ENCODE assay signal across 19 mouse cellular contexts in the genomic region with DNA sequence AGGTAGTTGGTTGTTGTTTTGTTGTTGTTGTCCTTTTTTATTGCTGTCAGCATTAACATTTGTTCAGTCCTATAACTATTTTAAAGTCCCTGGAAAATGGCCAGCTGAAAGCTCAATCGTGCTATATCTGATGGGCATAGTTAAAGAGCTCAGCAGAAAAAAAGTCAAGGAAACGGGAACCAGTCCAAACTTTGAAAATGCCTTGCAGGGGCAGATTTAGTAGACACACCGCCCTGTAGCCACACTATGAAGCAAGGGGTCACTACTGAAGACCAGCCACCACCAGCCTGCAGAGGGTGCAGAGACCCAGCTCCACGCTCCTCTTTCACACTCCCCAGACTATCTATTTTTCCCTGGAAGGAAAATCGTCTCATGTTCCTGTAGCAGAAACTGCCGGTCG.
DNase-seq lines count a peak whose midpoint lies in the region; ATAC-seq lines count a peak whose summit lies in the region.
"Had no signal": no experiment of that assay in that cellular context is flagged by ENCODE, and none has a peak within 500 bp of the region (broad histone marks: within the 10 kb centered on the region; RNA-seq: fewer than 3 reads in every experiment).

No protein-coding gene starts in this region.

- DNase-seq in embryonic facial prominence, embryonic 11.5 days (ENCODE audit: low spot score): no peak
- no peak for DNase-seq in embryonic facial prominence, embryonic 10.5 days (ENCODE audit: low spot score)
- DNase-seq in kidney, postnatal 36 days: no peak
- peak; percentile 54 for DNase-seq in NIH3T3 (ENCODE audit: low read depth)
- no peak for DNase-seq in urinary bladder, postnatal 36 days (ENCODE audit: low spot score in 2 of 2)
- DNase-seq: B cell, adult 2 months; cerebellum, adult 18-20 months; gastrocnemius, postnatal 25 days; kidney, adult 8-10 months; liver, embryonic 13.5 days; lung, postnatal 36 days; right cerebral cortex, postnatal 25 days had no signal

- H3K4me1 ChIP-seq in embryonic facial prominence, embryonic 11.5 days (ENCODE audit: control insufficient read depth, insufficient read depth, low read length): no peaks in the 10 kb centered on the region
- H3K4me1 ChIP-seq in embryonic facial prominence, embryonic 10.5 days: peaks cover 19% of the 10 kb centered on the region
- peaks cover 15% of the 10 kb centered on the region; the same call in 1 of the 2 replicates for H3K4me1 ChIP-seq in kidney, embryonic 16.5 days (ENCODE audit: insufficient read depth, low read length)
- peaks cover 48% of the 10 kb centered on the region for H3K4me1 ChIP-seq in heart, embryonic 13.5 days
- H3K4me1 ChIP-seq in neural tube, embryonic 15.5 days: no peaks in the 10 kb centered on the region
- H3K4me1 ChIP-seq: forebrain, embryonic 13.5 days had no signal

- no peaks in the 10 kb centered on the region for H3K27me3 ChIP-seq in embryonic facial prominence, embryonic 11.5 days (ENCODE audit: control insufficient read depth, insufficient read depth, low read length)
- H3K27me3 ChIP-seq in embryonic facial prominence, embryonic 10.5 days (replicated peaks; ENCODE audit: low read depth, poor library complexity, severe bottlenecking): no peaks in the 10 kb centered on the region
- no peaks in the 10 kb centered on the region for H3K27me3 ChIP-seq in kidney, embryonic 16.5 days (ENCODE audit: insufficient read depth, low read length)
- no peaks in the 10 kb centered on the region for H3K27me3 ChIP-seq in heart, embryonic 13.5 days (replicated peaks)
- H3K27me3 ChIP-seq in neural tube, embryonic 15.5 days (replicated peaks): no peaks in the 10 kb centered on the region
- H3K27me3 ChIP-seq: forebrain, embryonic 13.5 days; limb, embryonic 12.5 days; liver, embryonic 13.5 days had no signal

- H3K4me3 ChIP-seq in embryonic facial prominence, embryonic 11.5 days (ENCODE audit: low read depth, low read length): no peak overlapping the region
- H3K4me3 ChIP-seq in embryonic facial prominence, embryonic 10.5 days: no peak overlapping the region
- no peak overlapping the region for H3K4me3 ChIP-seq in kidney, embryonic 16.5 days (ENCODE audit: low read length)
- H3K4me3 ChIP-seq in heart, embryonic 13.5 days: no peak overlapping the region
- no peak overlapping the region for H3K4me3 ChIP-seq in neural tube, embryonic 15.5 days (replicated peaks)
- H3K4me3 ChIP-seq: forebrain, embryonic 13.5 days; left cerebral cortex, adult 2 months; limb, embryonic 12.5 days; liver, embryonic 13.5 days had no signal

- H3K9ac ChIP-seq in embryonic facial prominence, embryonic 11.5 days (replicated peaks; ENCODE audit: low read length): no peak overlapping the region
- no peak overlapping the region for H3K9ac ChIP-seq in kidney, embryonic 16.5 days (replicated peaks; ENCODE audit: low read length)
- H3K9ac ChIP-seq in heart, embryonic 13.5 days: peak overlapping the region; percentile 3; the same call in 1 of the 2 replicates
- H3K9ac ChIP-seq in neural tube, embryonic 15.5 days (replicated peaks): no peak overlapping the region
- H3K9ac ChIP-seq: forebrain, embryonic 13.5 days; limb, embryonic 12.5 days; liver, embryonic 13.5 days had no signal

- no peaks in the 10 kb centered on the region for H3K36me3 ChIP-seq in embryonic facial prominence, embryonic 11.5 days (replicated peaks; ENCODE audit: control insufficient read depth, insufficient read depth, low read depth, low read length)
- peaks cover 17% of the 10 kb centered on the region for H3K36me3 ChIP-seq in embryonic facial prominence, embryonic 10.5 days (replicated peaks)
- H3K36me3 ChIP-seq in kidney, embryonic 16.5 days (ENCODE audit: insufficient read depth, low read length): peaks cover 8% of the 10 kb centered on the region; the same call in 1 of the 2 replicates
- peaks cover 35% of the 10 kb centered on the region for H3K36me3 ChIP-seq in heart, embryonic 13.5 days
- no peaks in the 10 kb centered on the region for H3K36me3 ChIP-seq in neural tube, embryonic 15.5 days
- H3K36me3 ChIP-seq: liver, embryonic 13.5 days had no signal

- no peaks in the 10 kb centered on the region for H3K9me3 ChIP-seq in embryonic facial prominence, embryonic 11.5 days (replicated peaks; ENCODE audit: control insufficient read depth, low read length)
- H3K9me3 ChIP-seq in embryonic facial prominence, embryonic 10.5 days: peaks cover 3% of the 10 kb centered on the region; the same call in 1 of the 2 replicates
- peaks cover 4% of the 10 kb centered on the region; the same call in 1 of the 2 replicates for H3K9me3 ChIP-seq in kidney, embryonic 16.5 days (ENCODE audit: low read length)
- no peaks in the 10 kb centered on the region for H3K9me3 ChIP-seq in heart, embryonic 13.5 days
- no peaks in the 10 kb centered on the region for H3K9me3 ChIP-seq in neural tube, embryonic 15.5 days (replicated peaks)
- H3K9me3 ChIP-seq: forebrain, embryonic 13.5 days; limb, embryonic 12.5 days; liver, embryonic 13.5 days had no signal

- H3K4me2 ChIP-seq in embryonic facial prominence, embryonic 11.5 days (ENCODE audit: low read depth, low read length): no peak overlapping the region
- peak overlapping the region; percentile 18; the same call in 1 of the 2 replicates for H3K4me2 ChIP-seq in kidney, embryonic 16.5 days (replicated peaks; ENCODE audit: low read depth, low read length)
- H3K4me2 ChIP-seq in heart, embryonic 13.5 days: no peak overlapping the region
- H3K4me2 ChIP-seq in neural tube, embryonic 15.5 days: no peak overlapping the region
- H3K4me2 ChIP-seq: forebrain, embryonic 13.5 days; limb, embryonic 12.5 days; liver, embryonic 13.5 days had no signal

- ATAC-seq in embryonic facial prominence, embryonic 11.5 days (replicated peaks; ENCODE audit: insufficient number of reproducible peaks, low FRiP score, low TSS enrichment, low read depth): 0 out of 2 replicates have a peak, but pooled peaks have one; percentile 6
- peak; percentile 42; the same call in 1 of the 2 replicates for ATAC-seq in kidney, embryonic 16.5 days (ENCODE audit: low FRiP score, low TSS enrichment)
- ATAC-seq in heart, embryonic 13.5 days (ENCODE audit: extremely low read depth, insufficient number of reproducible peaks, low FRiP score, low TSS enrichment): no peak
- ATAC-seq in neural tube, embryonic 15.5 days (ENCODE audit: low FRiP score): no peak
- ATAC-seq: forebrain, embryonic 13.5 days had no signal

- 70% methylated on average over 7 of the region's 7 CpGs for WGBS in embryonic facial prominence, embryonic 11.5 days
- 72% methylated on average over 7 of the region's 7 CpGs for WGBS in embryonic facial prominence, embryonic 10.5 days
- WGBS in kidney, embryonic 16.5 days: 45% methylated on average over 7 of the region's 7 CpGs
- WGBS in heart, embryonic 13.5 days: 41% methylated on average over 7 of the region's 7 CpGs
- WGBS in neural tube, embryonic 15.5 days: 84% methylated on average over 7 of the region's 7 CpGs

- no peak overlapping the region for H3K27ac ChIP-seq in embryonic facial prominence, embryonic 11.5 days (replicated peaks; ENCODE audit: low read depth, low read length)
- H3K27ac ChIP-seq in embryonic facial prominence, embryonic 10.5 days (replicated peaks): no peak overlapping the region
- H3K27ac ChIP-seq in kidney, embryonic 16.5 days (ENCODE audit: low read length): peak overlapping the region; percentile 51; the same call in 1 of the 2 replicates
- peak overlapping the region; percentile 29; the same call in 1 of the 2 replicates for H3K27ac ChIP-seq in heart, embryonic 13.5 days (replicated peaks)
- H3K27ac ChIP-seq in neural tube, embryonic 15.5 days (replicated peaks): no peak overlapping the region
- H3K27ac ChIP-seq: forebrain, embryonic 13.5 days; left cerebral cortex, adult 2 months; limb, embryonic 12.5 days; liver, embryonic 13.5 days; stomach, postnatal 0 days had no signal

Comparison
In these comparisons a context has a peak if more than half of its experiments do, and no peak if none do; other contexts are left out.
1. ATAC-seq: peak in embryonic facial prominence, embryonic 11.5 days (single experiment) and kidney, embryonic 16.5 days (single experiment); none in heart, embryonic 13.5 days (single experiment) and neural tube, embryonic 15.5 days (single experiment).
2. H3K27ac ChIP-seq: peak in kidney, embryonic 16.5 days (single experiment) and heart, embryonic 13.5 days (single experiment); none in embryonic facial prominence, embryonic 11.5 days (single experiment), embryonic facial prominence, embryonic 10.5 days (single experiment) and neural tube, embryonic 15.5 days (single experiment).